Mouse (Mus musculus) CH12F3 (cell line): ENCODE measurements around the gene Fanci.

Experiments used
- in situ Hi-C: fragments of 300-500 bp; cut with MboI; formaldehyde crosslinking; loops from 2 replicates; pipeline ENCODE4 v1.14.3; 2020; ENCODE audit warnings: low sequenced_read_pairs

Gene Fanci

GRCm38 (mm10) chr7:79391883-79392649, at the start of gene Fanci:
TSS of gene Fanci (plus strand) at chr7:79391929.
- in situ Hi-C loops, result no loop called here

GRCm38 (mm10) chr7:79345902-79346301, 45.8 kb upstream of the Fanci start:
- in situ Hi-C loops, result loop anchor here (5.0 kb wide), 1 partner anchor 209 kb away; no protein-coding TSS in a partner anchor

DNA sequence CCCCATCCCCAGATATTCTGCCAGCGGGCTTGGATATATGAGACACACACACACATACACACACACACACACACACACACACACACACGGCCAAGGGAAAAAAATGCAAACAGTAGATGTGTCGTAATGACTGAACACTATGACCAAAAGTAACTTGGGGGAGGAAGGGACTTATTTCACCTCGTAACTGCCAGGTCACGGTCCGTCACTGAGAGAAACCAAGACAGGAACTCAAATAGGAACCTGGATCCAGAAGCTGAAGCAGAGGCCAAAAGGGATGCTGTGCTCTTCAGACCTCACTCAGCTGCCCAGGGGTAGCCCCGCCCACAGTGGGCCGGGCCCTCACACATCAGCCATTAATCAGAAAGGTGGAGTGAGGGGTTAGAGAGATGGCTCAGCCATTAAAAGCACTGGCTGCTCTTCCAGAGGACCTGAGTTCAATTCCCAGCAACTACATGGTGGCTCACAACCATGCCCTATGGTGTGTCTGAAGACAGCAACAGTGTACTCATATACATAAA, 45.1 kb upstream of the Fanci start:
- in situ Hi-C loops, result loop anchor here (5.0 kb wide), 1 partner anchor 209 kb away; no protein-coding TSS in a partner anchor

GRCm38 (mm10) chr7:79347108-79347813, 44.5 kb upstream of the Fanci start:
- in situ Hi-C loops, result loop anchor here (5.0 kb wide), 1 partner anchor 210 kb away; no protein-coding TSS in a partner anchor

DNA sequence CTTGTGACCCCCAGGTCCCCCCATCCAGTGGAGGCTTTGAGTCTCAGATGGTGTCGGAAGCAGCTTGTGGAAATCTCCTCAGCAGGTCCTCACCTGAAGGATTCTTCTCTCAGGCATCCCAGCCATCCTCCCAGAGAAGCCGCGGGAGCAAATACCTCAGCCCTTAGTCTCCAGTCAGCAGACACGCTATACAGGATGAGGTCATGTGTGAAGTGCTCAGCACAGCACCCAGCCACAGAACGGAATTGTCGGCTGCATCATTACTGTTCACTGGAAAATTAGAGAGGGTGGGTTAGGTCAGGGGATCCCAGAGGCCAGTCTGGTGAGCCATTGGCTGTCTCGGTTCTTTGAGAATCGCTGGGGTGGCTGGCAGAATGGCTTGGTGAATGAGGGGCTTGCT, 42.9 kb upstream of the Fanci start:
- in situ Hi-C loops, result loop anchor here (5.0 kb wide), 1 partner anchor 212 kb away; no protein-coding TSS in a partner anchor

DNA sequence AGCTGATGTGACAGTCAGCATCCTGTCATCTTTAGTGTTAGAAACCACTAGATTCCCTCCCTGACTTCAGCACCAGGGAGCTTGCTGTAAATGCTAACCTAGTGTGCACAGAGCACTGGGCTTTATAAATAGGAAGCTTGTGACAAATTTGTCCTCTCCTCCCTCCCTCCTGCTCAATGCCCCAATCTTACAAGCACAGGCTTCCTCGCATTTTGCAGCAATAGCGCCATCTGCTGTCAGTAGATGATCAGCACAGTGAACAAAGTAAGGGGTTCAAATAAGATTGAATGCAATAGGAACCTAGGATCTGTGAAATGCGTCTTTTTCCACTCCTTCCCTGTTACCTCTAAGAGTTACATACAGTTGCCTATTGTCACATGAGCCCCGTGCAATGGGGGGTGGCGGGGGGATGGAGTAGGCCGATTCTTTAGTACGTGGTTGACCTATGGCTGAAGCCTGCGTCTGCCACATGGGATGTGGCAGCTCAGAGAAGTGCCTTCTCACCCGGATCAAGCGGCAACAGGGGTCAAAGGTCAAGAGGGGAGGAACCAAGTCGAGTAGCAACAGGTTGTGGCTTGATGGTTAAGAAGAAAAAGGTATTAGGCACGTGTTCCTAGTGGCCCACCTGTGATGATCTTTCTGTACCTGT, 41.9 kb upstream of the Fanci start:
- in situ Hi-C loops, result loop anchor here (5.0 to 25.0 kb wide), 4 partner anchors 105 to 563 kb away; partner anchors contain the start of genes Mrpl46 and Mrps11

DNA sequence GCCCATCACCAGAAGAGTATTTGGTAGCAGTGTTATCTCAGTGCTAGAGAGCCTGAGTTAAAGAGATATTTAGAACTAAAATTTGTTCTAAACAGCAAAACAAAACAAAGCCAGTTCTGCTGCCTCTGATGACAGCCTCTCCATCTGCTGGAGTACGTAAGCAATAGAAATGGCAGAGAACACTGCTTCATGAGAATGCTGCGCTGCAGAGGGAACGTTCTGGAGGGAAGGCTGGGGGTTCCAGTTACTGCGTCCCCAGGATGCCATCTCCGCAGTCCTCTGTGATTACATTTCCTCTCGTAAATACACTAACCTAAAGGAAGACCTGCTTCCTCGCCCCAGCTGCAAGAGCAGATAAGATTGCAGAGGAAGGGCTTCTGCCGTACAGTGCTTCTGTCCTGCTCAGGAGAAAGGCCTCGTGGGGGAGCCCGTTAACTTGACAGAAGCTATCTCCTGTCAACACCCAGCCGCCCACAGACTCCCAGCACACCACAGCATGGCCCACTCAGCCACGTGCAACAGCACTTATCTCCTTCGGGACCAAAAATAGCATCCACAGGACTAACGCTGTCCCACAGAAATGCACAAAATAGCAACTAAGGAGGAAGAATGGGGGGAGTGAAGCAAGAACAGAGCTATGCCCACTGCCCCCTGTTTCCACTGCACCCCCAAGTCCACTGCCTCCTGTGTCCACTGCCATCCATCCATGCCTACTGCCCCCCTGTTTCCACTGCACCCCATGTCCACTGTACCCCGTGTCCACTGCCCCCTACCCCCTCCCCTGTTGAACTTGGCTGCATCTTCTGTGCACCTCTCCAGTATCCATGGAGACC, 33.2 kb upstream of the Fanci start:
- in situ Hi-C loops, result loop anchor here (10.0 to 25.0 kb wide), 3 partner anchors 114 to 571 kb away; partner anchors contain the start of genes Mrpl46 and Mrps11

- in situ Hi-C loops, result loop anchor here (10.0 to 25.0 kb wide), 3 partner anchors 114 to 572 kb away; partner anchors contain the start of genes Mrpl46 and Mrps11
These were observed 32.6 kb upstream of the Fanci start for GRCm38 (mm10) chr7:79359183-79359435.

DNA sequence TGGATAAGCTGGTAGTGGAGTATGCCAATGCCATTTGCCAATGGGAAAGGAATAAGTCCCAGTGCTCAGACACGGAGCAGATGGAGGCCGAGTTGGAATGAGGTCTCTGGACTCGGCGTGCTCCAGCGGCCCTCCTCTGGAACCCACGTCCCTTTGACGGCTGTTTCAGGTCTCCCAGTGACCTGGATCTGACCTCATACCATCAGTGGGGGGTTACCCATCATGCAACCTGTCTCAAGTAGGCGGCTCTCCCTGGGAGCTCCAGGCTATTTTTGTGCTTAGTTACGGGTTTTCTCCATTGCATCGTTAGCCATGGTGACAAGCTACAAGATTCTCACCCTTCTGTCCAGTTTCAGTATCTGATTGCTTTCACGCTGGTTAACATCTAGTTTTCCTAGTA, 31.7 kb upstream of the Fanci start:
- in situ Hi-C loops, result loop anchor here (25.0 kb wide), 2 partner anchors 423 to 573 kb away; partner anchors contain the start of genes Mrpl46 and Mrps11

- in situ Hi-C loops, result loop anchor here (25.0 kb wide), 2 partner anchors 425 to 575 kb away; partner anchors contain the start of genes Mrpl46 and Mrps11
These were observed 29.5 kb upstream of the Fanci start for GRCm38 (mm10) chr7:79362208-79362607.

DNA sequence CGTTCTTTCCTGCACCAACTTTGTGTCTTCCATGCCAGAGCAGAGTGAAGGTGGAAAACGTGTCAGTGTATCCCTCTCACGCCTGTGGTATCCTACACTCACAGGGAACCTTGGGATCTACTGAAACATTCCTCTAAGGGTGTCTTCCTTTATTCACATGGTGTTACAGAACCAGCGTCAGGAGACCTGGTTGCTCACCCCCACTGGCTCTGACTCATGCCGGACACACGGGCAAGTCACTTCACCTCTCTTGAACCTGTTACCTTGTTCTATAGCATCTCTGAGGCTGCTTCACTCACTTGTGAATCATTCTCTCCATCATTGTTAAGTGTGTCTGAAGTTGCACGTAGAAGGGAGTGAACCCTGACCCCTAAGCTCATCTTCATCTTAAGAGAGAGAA, 28.9 kb upstream of the Fanci start:
- in situ Hi-C loops, result loop anchor here (25.0 kb wide), 2 partner anchors 426 to 576 kb away; partner anchors contain the start of genes Mrpl46 and Mrps11

GRCm38 (mm10) chr7:79363370-79364043, 28.2 kb upstream of the Fanci start:
- in situ Hi-C loops, result loop anchor here (25.0 kb wide), 2 partner anchors 426 to 576 kb away; partner anchors contain the start of genes Mrpl46 and Mrps11

- in situ Hi-C loops, result loop anchor here (25.0 kb wide), 2 partner anchors 431 to 581 kb away; partner anchors contain the start of genes Mrpl46 and Mrps11
These were observed 23.1 kb upstream of the Fanci start for GRCm38 (mm10) chr7:79368664-79369063.

DNA sequence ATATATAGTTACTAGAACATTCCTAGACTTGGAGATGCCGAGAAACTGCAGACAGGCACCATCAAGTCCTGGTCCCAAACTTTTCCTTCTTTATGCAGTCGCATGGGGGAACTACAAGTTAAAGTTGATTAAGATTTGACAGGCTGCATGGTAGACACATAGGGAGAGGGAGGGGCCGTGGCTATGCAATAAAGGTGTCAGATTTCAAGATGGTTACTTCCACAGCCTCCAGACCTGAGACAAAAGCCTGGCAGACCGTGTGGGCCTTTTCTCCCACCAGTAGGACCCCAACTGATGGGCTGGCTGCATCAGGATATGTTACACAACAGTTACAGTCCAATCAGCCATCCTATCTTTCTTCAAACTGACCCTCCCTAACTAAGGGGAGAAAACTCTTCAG, 22.3 kb upstream of the Fanci start:
- in situ Hi-C loops, result loop anchor here (25.0 kb wide), 2 partner anchors 432 to 582 kb away; partner anchors contain the start of genes Mrpl46 and Mrps11

- in situ Hi-C loops, result loop anchor here (25.0 kb wide), 2 partner anchors 434 to 584 kb away; partner anchors contain the start of genes Mrpl46 and Mrps11
These were observed 20.3 kb upstream of the Fanci start for GRCm38 (mm10) chr7:79371321-79371879.

DNA sequence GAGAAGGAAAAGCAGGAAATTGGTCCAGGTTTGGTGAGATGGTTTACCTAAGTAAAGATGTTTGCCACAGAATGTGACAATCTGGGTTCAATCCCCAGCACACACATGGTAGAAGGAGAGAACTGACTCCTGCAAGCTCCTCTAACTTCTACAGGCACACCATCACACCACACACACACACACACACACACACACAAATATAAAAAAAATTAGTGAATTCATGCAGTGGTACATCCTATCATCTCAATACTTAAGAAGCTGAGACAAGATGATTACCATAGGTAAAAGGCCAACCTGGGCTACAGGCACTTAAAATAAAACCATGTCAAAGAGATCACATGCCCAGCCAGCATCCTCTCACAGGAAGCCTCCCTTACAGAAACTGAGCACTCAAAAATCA, 17.7 kb upstream of the Fanci start:
- in situ Hi-C loops, result loop anchor here (25.0 kb wide), 2 partner anchors 437 to 587 kb away; partner anchors contain the start of genes Mrpl46 and Mrps11

- in situ Hi-C loops, result no loop called here
These were observed 16.1 kb upstream of the Fanci start for GRCm38 (mm10) chr7:79375594-79375993.

DNA sequence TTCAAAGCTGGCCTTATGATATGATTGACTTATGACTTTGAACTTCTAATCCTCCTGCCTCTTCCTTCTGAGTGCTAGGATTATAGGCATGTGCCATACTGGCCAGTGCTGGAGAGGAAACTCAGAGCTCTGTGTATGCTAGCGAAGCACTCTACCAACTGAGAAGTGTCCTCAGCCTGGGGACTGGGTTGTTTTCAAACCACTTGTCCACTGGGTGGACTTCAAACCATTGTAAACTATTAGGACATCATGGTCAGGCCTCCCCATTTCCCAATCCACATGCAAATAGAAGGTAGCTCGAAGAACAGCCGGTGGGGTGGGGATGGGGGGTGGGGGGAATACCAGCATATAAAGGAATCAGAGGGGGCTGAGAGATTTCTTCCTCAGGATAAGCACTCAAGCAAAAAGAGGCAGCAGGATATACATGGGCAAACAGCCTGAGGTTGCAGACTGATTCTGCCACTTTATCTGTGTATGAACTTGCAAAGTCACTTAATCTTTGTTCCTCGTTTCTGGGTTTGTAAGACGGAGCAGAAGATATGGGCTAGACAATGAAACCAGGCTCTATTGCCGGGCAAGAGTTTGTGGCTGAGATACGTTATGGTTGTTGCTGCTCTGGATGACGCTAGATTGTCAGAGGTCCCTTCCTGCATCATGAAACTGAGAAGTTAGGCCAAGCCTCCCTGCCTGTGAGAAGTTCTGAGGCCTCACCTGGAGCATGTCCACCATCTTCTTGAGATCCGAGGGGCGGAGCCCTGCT, 15.0 kb upstream of the Fanci start:
- in situ Hi-C loops, result no loop called here
